Mouse (Mus musculus) megakaryocyte, embryonic 14.5 days (primary cell): ENCODE data around the gene BC048403.

Experiments used
- FLI1 ChIP-seq: IDR thresholded peaks from 2 replicates; pipeline ENCODE4 v1.6.1; 2012; ENCODE audit warnings: low read length, inconsistent platforms, mixed read lengths
- GATA1 ChIP-seq: IDR thresholded peaks from 3 replicates; pipeline ENCODE4 v1.6.1; 2012; ENCODE audit warnings: mixed read lengths, low read length, inconsistent platforms, borderline replicate concordance

GRCm38 (mm10) chr10:121755822-121756221, 16.1 kb downstream of the BC048403 start:
- TF ChIP-seq GATA1: no peak
- no peak for TF ChIP-seq FLI1
